Mouse (Mus musculus): Measurements from ENCODE around the gene Zdhhc18.

DNA sequence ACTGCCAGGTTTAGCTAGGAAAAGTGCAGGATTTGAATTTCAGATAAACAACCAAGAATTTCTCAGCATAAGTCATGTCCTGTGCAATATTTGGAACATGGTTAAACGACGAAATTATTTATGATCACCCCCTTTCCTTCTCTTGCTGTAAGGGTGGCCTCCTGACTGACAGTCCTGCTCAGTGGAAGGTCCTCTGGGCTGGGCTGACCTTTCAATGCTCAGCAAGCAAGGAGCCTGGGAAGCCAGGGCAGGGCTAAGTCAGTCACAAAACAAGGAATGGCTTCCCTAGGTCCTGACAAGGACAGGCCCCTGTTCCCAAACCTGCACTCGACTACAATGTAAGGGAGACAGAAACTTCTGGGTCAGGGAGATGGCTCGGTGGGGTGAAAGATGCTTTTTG is 2.0 kb upstream of the Zdhhc18 start:
- no peak for TF ChIP-seq CTCF (IDR thresholded peaks at IDR 0.05)
- TF ChIP-seq EP300 (IDR thresholded peaks at IDR 0.05), result no peak
